Mouse (Mus musculus): ENCODE measurements around the gene Borcs5. TPM values are rescaled to one million over a fixed set of nuclear protein-coding genes. Genes with fewer than 3 reads are reported as not detected.

Gene Borcs5
- polyA plus RNA-seq, 1 experiment from 2014 or later: 18.1 TPM

- DNase-seq (ENCODE audit: low spot score) (no peak), ATAC-seq (ENCODE audit: insufficient number of reproducible peaks, low FRiP score, low TSS enrichment, low read depth) (no peak)
- no peaks in the 10 kb centered on the region for H3K9me3 ChIP-seq (ENCODE audit: control insufficient read depth, low read length)
- no peaks in the 10 kb centered on the region for H3K36me3 ChIP-seq (ENCODE audit: control insufficient read depth, insufficient read depth, low read length)
- no peak overlapping the region for H3K27ac ChIP-seq (replicated peaks; ENCODE audit: low read depth, low read length)
- no peaks in the 10 kb centered on the region for H3K4me1 ChIP-seq (ENCODE audit: control insufficient read depth, insufficient read depth, low read length)
- H3K9ac ChIP-seq (ENCODE audit: low read length): no peak overlapping the region
- peaks cover 12% of the 10 kb centered on the region for H3K27me3 ChIP-seq (ENCODE audit: control insufficient read depth, insufficient read depth, low read length)
- WGBS: 89% methylated on average over 8 of the region's 8 CpGs
- no peak overlapping the region for H3K4me2 ChIP-seq (ENCODE audit: low read depth, severe bottlenecking)
- H3K4me3 ChIP-seq (ENCODE audit: low read depth, low read length): no peak overlapping the region
Observed at GRCm38 (mm10) chr6:134633553-134633952, 5.8 kb upstream of the Borcs5 start.

- no peak for DNase-seq (ENCODE audit: low spot score)
- H3K4me1 ChIP-seq (ENCODE audit: control insufficient read depth, insufficient read depth, low read length): no peaks in the 10 kb centered on the region
- peaks cover 12% of the 10 kb centered on the region for H3K27me3 ChIP-seq (ENCODE audit: control insufficient read depth, insufficient read depth, low read length)
- no peak overlapping the region for H3K4me2 ChIP-seq (ENCODE audit: low read depth, severe bottlenecking)
- WGBS: 50% methylated on average over 4 of the region's 4 CpGs
- H3K9me3 ChIP-seq (ENCODE audit: control insufficient read depth, low read length): no peaks in the 10 kb centered on the region
- H3K9ac ChIP-seq (ENCODE audit: low read length): no peak overlapping the region
- H3K36me3 ChIP-seq (ENCODE audit: control insufficient read depth, insufficient read depth, low read length): no peaks in the 10 kb centered on the region
- ATAC-seq (ENCODE audit: insufficient number of reproducible peaks, low FRiP score, low TSS enrichment, low read depth): no peak
- H3K27ac ChIP-seq (replicated peaks; ENCODE audit: low read depth, low read length): no peak overlapping the region
- H3K4me3 ChIP-seq (ENCODE audit: low read depth, low read length): no peak overlapping the region
Observed at GRCm38 (mm10) chr6:134636476-134636875, 2.8 kb upstream of the Borcs5 start.

GRCm38 (mm10) chr6:134639900-134640299 lies 590 bp downstream of the Borcs5 start:
- no peak for ATAC-seq (ENCODE audit: insufficient number of reproducible peaks, low FRiP score, low TSS enrichment, low read depth)
- Histone ChIP-seq H3K4me3 (ENCODE audit: low read depth, low read length) (no peak overlapping the region), H3K36me3 (ENCODE audit: control insufficient read depth, insufficient read depth, low read length) (no peaks in the 10 kb centered on the region), H3K4me2 (ENCODE audit: low read depth, severe bottlenecking) (no peak overlapping the region), H3K9me3 (ENCODE audit: control insufficient read depth, low read length) (no peaks in the 10 kb centered on the region), H3K27me3 (ENCODE audit: control insufficient read depth, insufficient read depth, low read length) (no peaks in the 10 kb centered on the region), H3K27ac (replicated peaks; ENCODE audit: low read depth, low read length) (no peak overlapping the region), H3K9ac (ENCODE audit: low read length) (no peak overlapping the region), H3K4me1 (ENCODE audit: control insufficient read depth, insufficient read depth, low read length) (no peaks in the 10 kb centered on the region)
- 100% methylated on average over 1 of the region's 1 CpGs for WGBS
- no peak for DNase-seq (ENCODE audit: low spot score)

GRCm38 (mm10) chr6:134640485-134641475 lies 1.5 kb downstream of the Borcs5 start:
- peak overlapping the region; percentile 87 for H3K4me3 ChIP-seq (ENCODE audit: low read depth, low read length)
- no peaks in the 10 kb centered on the region for H3K9me3 ChIP-seq (ENCODE audit: control insufficient read depth, low read length)
- H3K4me2 ChIP-seq (ENCODE audit: low read depth, severe bottlenecking): peak overlapping the region; percentile 73
- peak; percentile 97 for ATAC-seq (ENCODE audit: insufficient number of reproducible peaks, low FRiP score, low TSS enrichment, low read depth)
- DNase-seq (ENCODE audit: low spot score): peak; percentile 94
- H3K4me1 ChIP-seq (ENCODE audit: control insufficient read depth, insufficient read depth, low read length): no peaks in the 10 kb centered on the region
- H3K9ac ChIP-seq (ENCODE audit: low read length): peak overlapping the region; percentile 71
- H3K36me3 ChIP-seq (ENCODE audit: control insufficient read depth, insufficient read depth, low read length): no peaks in the 10 kb centered on the region
- no peaks in the 10 kb centered on the region for H3K27me3 ChIP-seq (ENCODE audit: control insufficient read depth, insufficient read depth, low read length)
- no peak overlapping the region for H3K27ac ChIP-seq (replicated peaks; ENCODE audit: low read depth, low read length)
- 1% methylated on average over 65 of the region's 65 CpGs for WGBS

GRCm38 (mm10) chr6:134641738-134642446 lies 2.6 kb downstream of the Borcs5 start:
- Histone ChIP-seq H3K9ac (ENCODE audit: low read length) (no peak overlapping the region; the same call in 1 of the 2 replicates), H3K9me3 (ENCODE audit: control insufficient read depth, low read length) (no peaks in the 10 kb centered on the region), H3K4me1 (ENCODE audit: control insufficient read depth, insufficient read depth, low read length) (no peaks in the 10 kb centered on the region), H3K4me3 (ENCODE audit: low read depth, low read length) (peak overlapping the region; percentile 87; the same call in 1 of the 2 replicates), H3K27ac (replicated peaks; ENCODE audit: low read depth, low read length) (no peak overlapping the region), H3K27me3 (ENCODE audit: control insufficient read depth, insufficient read depth, low read length) (no peaks in the 10 kb centered on the region), H3K4me2 (ENCODE audit: low read depth, severe bottlenecking) (peak overlapping the region; percentile 73; the same call in 1 of the 2 replicates), H3K36me3 (ENCODE audit: control insufficient read depth, insufficient read depth, low read length) (no peaks in the 10 kb centered on the region)
- WGBS: 75% methylated on average over 9 of the region's 9 CpGs
- ATAC-seq (ENCODE audit: insufficient number of reproducible peaks, low FRiP score, low TSS enrichment, low read depth): no peak
- DNase-seq (ENCODE audit: low spot score): no peak

GRCm38 (mm10) chr6:134643296-134643695 lies 4.0 kb downstream of the Borcs5 start:
- ATAC-seq (ENCODE audit: insufficient number of reproducible peaks, low FRiP score, low TSS enrichment, low read depth) (no peak), DNase-seq (ENCODE audit: low spot score) (no peak)
- Histone ChIP-seq H3K9ac (ENCODE audit: low read length) (no peak overlapping the region), H3K4me3 (ENCODE audit: low read depth, low read length) (no peak overlapping the region), H3K27ac (replicated peaks; ENCODE audit: low read depth, low read length) (no peak overlapping the region), H3K4me1 (ENCODE audit: control insufficient read depth, insufficient read depth, low read length) (peaks cover 2% of the 10 kb centered on the region; the same call in 1 of the 2 replicates), H3K36me3 (ENCODE audit: control insufficient read depth, insufficient read depth, low read length) (no peaks in the 10 kb centered on the region), H3K9me3 (ENCODE audit: control insufficient read depth, low read length) (no peaks in the 10 kb centered on the region), H3K4me2 (ENCODE audit: low read depth, severe bottlenecking) (no peak overlapping the region), H3K27me3 (ENCODE audit: control insufficient read depth, insufficient read depth, low read length) (no peaks in the 10 kb centered on the region)
- WGBS: 95% methylated on average over 5 of the region's 5 CpGs

GRCm38 (mm10) chr6:134646835-134647234 lies 7.5 kb downstream of the Borcs5 start:
- Histone ChIP-seq H3K4me3 (ENCODE audit: low read depth, low read length) (no peak overlapping the region), H3K4me2 (ENCODE audit: low read depth, severe bottlenecking) (no peak overlapping the region), H3K9me3 (ENCODE audit: control insufficient read depth, low read length) (no peaks in the 10 kb centered on the region), H3K9ac (ENCODE audit: low read length) (no peak overlapping the region), H3K27me3 (ENCODE audit: control insufficient read depth, insufficient read depth, low read length) (no peaks in the 10 kb centered on the region), H3K4me1 (ENCODE audit: control insufficient read depth, insufficient read depth, low read length) (peaks cover 2% of the 10 kb centered on the region; the same call in 1 of the 2 replicates), H3K27ac (replicated peaks; ENCODE audit: low read depth, low read length) (no peak overlapping the region), H3K36me3 (ENCODE audit: control insufficient read depth, insufficient read depth, low read length) (no peaks in the 10 kb centered on the region)
- DNase-seq (ENCODE audit: low spot score): no peak
- WGBS: 88% methylated on average over 6 of the region's 6 CpGs
- ATAC-seq (ENCODE audit: insufficient number of reproducible peaks, low FRiP score, low TSS enrichment, low read depth): no peak

GRCm38 (mm10) chr6:134647621-134648020 lies 8.3 kb downstream of the Borcs5 start:
- Histone ChIP-seq H3K9ac (ENCODE audit: low read length) (no peak overlapping the region), H3K9me3 (ENCODE audit: control insufficient read depth, low read length) (no peaks in the 10 kb centered on the region), H3K4me1 (ENCODE audit: control insufficient read depth, insufficient read depth, low read length) (peaks cover 2% of the 10 kb centered on the region; the same call in 1 of the 2 replicates), H3K36me3 (ENCODE audit: control insufficient read depth, insufficient read depth, low read length) (no peaks in the 10 kb centered on the region), H3K27ac (replicated peaks; ENCODE audit: low read depth, low read length) (no peak overlapping the region), H3K27me3 (ENCODE audit: control insufficient read depth, insufficient read depth, low read length) (no peaks in the 10 kb centered on the region), H3K4me2 (ENCODE audit: low read depth, severe bottlenecking) (no peak overlapping the region), H3K4me3 (ENCODE audit: low read depth, low read length) (no peak overlapping the region)
- ATAC-seq (ENCODE audit: insufficient number of reproducible peaks, low FRiP score, low TSS enrichment, low read depth) (no peak), DNase-seq (ENCODE audit: low spot score) (peak; percentile 26)
- WGBS: 53% methylated on average over 5 of the region's 5 CpGs

All from limb, embryonic 11.5 days (tissue).